Mouse (Mus musculus) hematopoietic stem cell, adult 5-6 weeks (primary cell): ENCODE measurements around the gene Exosc7. TPM values are rescaled to one million over a fixed set of nuclear protein-coding genes. Genes with fewer than 3 reads are reported as not detected.
A peak's percentile ranks its signal among the peaks of the same experiment; 100 is the strongest.

ENCODE experiments used
- ATAC-seq, 2 experiments: fragments of 125-278 bp in 1 of 2; replicated peaks in 1 of 2; 2 replicates each; pipeline ENCODE4 v1.8.0; 2016 to 2017; ENCODE audit warnings: inconsistent platforms in 2 of 2, mild to moderate bottlenecking in 2 of 2, moderate number of reproducible peaks in 2 of 2, low read depth in 1 of 2, moderate TSS enrichment in 1 of 2; ENCODE audit not compliant: low FRiP score in 2 of 2, poor library complexity in 2 of 2, severe bottlenecking in 2 of 2, insufficient read depth in 1 of 2, low TSS enrichment in 1 of 2
- total RNA-seq: library from RNA; stranded (forward); fragments of 172-1452, 232-1000 nt; gene quantifications from 2 replicates; pipeline ENCODE4 v1.2.3, GENCODE M21; 2017

Exosc7 gene
- total RNA-seq, 1 experiment from 2014 or later = 77.9 TPM

GRCm38 (mm10) chr9:123162985-123163694 lies 50.1 kb downstream of the Exosc7 start:
- no peak for ATAC-seq

GRCm38 (mm10) chr9:123165781-123166443 lies 52.9 kb downstream of the Exosc7 start:
- no peak for ATAC-seq

DNA sequence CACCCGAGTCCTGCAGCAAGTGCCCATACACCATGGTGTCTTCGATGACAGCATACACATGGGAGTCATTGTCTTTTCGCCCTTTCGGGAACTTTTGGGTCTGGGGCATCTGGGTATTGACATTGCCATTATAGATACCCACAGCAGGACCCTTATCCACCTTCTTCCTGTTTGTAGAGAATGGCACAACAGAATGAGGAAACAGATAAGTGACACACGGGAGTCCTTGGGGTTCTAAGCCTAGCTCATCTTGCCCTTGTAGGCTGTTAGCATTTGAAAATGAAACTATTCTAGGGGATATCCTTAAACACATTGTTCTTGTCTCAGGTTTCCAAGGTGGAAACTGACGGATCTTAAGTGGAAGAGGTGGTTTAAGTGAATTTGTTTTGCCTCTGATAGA lies 60.7 kb downstream of the Exosc7 start:
- ATAC-seq = no peak; a peak in 1 of 4 replicates

DNA sequence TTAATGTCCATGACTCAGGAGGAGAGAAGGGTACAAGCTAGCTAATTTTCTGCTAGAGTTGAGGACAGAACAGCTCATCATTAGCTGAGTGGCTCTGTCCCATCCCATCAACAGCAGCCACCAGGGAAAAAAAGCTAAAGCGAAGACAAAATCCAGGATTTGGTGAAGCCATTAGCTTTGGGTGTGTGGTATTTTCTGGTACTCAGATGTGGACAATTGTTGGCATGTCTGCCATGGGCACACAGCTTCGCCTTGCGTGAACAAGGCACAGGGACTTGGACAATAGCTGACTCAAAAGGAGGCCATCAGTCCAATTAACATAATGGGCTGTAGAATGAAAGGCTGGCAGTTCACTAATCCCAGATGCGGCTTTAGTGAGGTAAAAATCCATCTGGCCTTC lies 61.3 kb downstream of the Exosc7 start:
- no peak for ATAC-seq

- ATAC-seq = no peak; a peak in 1 of 4 replicates
These were observed 64.5 kb downstream of the Exosc7 start for GRCm38 (mm10) chr9:123177380-123178048.

DNA sequence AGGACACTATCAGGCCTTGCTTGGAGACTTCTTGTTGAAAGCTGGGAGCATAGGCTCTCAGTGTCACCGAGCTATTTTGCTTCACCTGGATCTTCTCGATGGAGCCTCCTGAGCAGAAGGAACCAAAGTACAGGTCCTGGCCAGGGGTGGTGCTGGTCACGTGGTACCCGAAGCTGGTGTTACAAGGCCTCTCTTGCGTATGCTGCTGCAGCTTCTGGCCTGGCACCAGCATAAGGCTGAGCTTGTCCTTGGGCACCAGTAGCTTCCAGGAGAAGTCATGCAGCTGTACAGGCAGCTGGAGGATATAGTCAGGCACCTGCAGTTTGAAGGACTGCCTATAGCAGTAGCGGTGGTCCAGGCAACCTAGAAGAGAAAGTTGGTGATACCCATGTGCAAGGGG lies 67.0 kb downstream of the Exosc7 start:
- ATAC-seq = no peak

GRCm38 (mm10) chr9:123183226-123183625 lies 70.2 kb downstream of the Exosc7 start:
- no peak for ATAC-seq

GRCm38 (mm10) chr9:123185546-123185945 lies 72.5 kb downstream of the Exosc7 start:
- peak in 1 of 2 experiments; percentile 29; a peak in 1 of 4 replicates for ATAC-seq

Other genes with a start within 250 kb of the Exosc7 start
- gene Zfp445, start 247.2 kb upstream of the Exosc7 start, total RNA-seq = 91.8 and 114 TPM in 2 replicates
- 5.1 and 7.5 TPM in 2 replicates for gene Zkscan7, start 227.5 kb upstream of the Exosc7 start, total RNA-seq
- gene Zfp105, start 190.1 kb upstream of the Exosc7 start, total RNA-seq = 1.9 TPM in 1 of 2 replicates, not detected in the other
- 33.7 and 35.9 TPM in 2 replicates for gene 1110059G10Rik, start 162.2 kb upstream of the Exosc7 start, total RNA-seq
- gene Kif15, start 162.2 kb upstream of the Exosc7 start, total RNA-seq = 192 and 228 TPM in 2 replicates
- 16.7 and 23.2 TPM in 2 replicates for gene Tmem42, start 91.9 kb upstream of the Exosc7 start, total RNA-seq
- 0.38 TPM in 1 of 2 replicates, not detected in the other for gene Tgm4, start 78.5 kb upstream of the Exosc7 start, total RNA-seq
- gene Zdhhc3, start within 50 bp of the Exosc7 start, total RNA-seq = 38.2 and 39.2 TPM in 2 replicates
- gene Clec3b, start 37.7 kb downstream of the Exosc7 start, total RNA-seq = not detected in 2 replicates
- 4.7 and 8.9 TPM in 2 replicates for gene Cdcp1, start 102.8 kb downstream of the Exosc7 start, total RNA-seq
- gene Tmem158, start 147.5 kb downstream of the Exosc7 start, total RNA-seq = 2.7 and 3.3 TPM in 2 replicates